Mouse (Mus musculus) layer of hippocampus, postnatal 25 days (tissue): ENCODE data around the gene Ydjc. TPM values are rescaled to one million over a fixed set of nuclear protein-coding genes. Genes with fewer than 3 reads are reported as not detected.

Experiments
- DNase-seq, 2 experiments: peaks; one replicate each; pipeline ENCODE4 v3.0.0; 2022; ENCODE audit warnings: mixed read lengths in 2 of 2, low spot score in 1 of 2; ENCODE audit errors: extremely low spot score in 1 of 2
- total RNA-seq, 2 experiments: library from RNA; stranded (reverse); gene quantifications; 2 replicates each; pipeline ENCODE4 v1.2.3; 2021

Ydjc gene
- total RNA-seq: 10 to 100 TPM; 27.7 to 31.8 TPM

GRCm38 (mm10) chr16:17144339-17144738, at the start of gene Ydjc:
Gene Ydjc, plus strand, starts transcription at chr16:17144621.
- no peak for DNase-seq

- DNase-seq: no peak
These were observed 47.5 kb upstream of the Ydjc start for GRCm38 (mm10) chr16:17096938-17097337.

- DNase-seq: no peak
These were observed 41.7 kb upstream of the Ydjc start for GRCm38 (mm10) chr16:17102630-17103220.

GRCm38 (mm10) chr16:17104600-17104999, 39.8 kb upstream of the Ydjc start:
- DNase-seq: no peak

DNA sequence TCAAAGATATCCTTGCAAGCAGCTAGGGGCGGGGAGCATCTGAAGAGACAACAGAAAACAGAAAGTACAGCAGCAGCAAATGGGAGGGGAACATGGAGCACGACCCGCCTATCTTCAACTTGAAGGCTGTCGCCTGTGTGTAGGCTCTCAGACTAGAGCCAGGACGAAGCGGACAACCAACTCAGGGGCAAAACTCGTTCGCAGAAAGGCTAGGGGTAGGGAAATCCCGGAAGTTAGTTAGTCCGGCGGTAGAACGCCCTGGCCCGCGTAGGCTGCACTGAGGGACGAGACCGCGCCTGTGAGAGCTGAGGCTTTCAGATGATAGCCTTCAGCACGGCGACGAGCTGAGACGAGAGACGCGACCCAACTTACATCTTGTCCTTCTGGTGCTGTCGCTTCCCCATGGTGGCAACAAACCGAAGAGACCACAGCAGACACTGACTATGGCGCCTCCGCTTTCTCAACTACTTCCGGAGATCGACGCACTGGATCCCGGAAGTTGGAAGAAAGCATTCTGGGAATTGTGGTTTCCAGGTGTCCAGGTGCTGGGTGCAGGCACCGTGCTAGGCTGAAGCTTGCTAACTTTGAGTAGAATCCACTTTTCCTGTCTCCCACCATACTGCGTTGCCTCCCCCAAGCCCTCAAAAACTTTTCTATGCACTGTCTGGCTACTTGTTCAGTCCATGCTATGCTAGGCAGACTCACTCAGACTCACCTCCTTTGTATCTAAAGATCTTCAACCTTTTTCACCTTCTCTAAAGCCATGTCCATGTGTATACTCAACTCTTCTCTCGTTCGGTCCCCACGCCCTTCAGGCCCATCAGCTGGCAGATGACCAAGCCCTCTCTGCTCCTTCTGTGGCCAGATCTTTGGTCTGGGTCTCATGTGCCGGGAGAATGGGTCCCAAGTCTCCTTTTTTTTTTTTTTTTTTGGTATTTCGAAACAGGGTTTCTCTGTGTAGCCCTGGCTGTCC, 33.4 kb upstream of the Ydjc start, which contains the start of gene Ppil2:
TSS of gene Ppil2 (minus strand) at position 487 of the 973 bp plus-strand sequence.
- DNase-seq: peak; percentile 43 to 56

DNA sequence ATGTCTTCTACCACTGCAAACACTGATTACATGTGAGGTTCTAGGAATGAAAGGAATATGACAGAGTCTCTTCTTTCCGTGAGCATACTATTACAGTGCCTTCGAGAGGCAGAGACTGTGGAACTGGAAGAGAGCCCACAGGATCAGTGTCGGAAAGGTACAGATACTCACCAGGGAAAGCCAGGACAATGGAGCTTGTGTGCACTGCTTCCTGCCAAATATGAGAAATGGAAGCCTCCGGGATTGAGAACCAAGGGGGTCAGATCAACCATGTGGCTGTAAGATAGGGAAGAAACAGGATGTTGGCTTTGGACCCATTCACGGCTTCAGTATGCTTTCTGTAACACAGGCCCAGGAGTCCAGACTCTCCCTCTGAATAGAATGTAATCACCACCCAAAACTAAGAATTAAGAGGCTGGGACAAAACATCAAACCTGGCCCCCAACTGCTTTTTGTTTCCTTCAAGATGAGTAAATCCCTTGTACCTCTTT, 27.1 kb upstream of the Ydjc start:
- no peak for DNase-seq

- DNase-seq: no peak
These were observed 22.9 kb upstream of the Ydjc start for GRCm38 (mm10) chr16:17121569-17121968.

- no peak for DNase-seq
These were observed 20.1 kb upstream of the Ydjc start for GRCm38 (mm10) chr16:17124119-17124870.

DNA sequence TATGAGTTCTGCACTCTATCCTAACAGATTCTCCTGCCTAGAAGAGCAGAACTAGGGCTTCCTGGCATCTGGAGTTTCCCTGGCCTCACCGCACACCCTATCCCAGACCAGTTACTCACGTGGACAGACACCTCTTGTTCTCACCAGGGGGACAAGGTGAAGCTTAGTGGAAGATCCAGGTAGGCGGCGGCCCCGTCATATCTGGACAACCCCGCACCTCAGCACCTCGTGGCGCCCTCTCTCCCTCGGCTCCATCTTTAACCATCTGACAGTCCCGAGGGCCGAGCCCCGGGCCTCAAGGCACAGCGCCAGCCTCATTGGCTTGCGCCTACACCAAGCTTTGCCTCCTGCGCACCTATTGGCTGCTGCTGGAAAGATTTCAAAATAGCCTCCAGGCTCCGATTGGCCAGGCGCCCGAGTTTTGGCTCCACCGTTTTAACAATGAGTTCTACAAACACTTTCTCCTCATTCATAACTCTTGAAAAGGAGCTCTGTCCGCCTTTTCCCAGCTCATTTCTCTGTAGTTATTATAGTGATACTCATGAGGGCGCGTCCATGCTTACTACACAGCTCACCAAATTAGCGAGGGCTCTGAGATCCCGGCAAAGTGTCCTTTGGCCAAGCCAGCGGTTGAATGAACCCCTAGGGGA, 19.4 kb upstream of the Ydjc start, which contains the start of gene 2610318N02Rik:
TSS of gene 2610318N02Rik (minus strand) at position 297 of the 650 bp plus-strand sequence.
- DNase-seq: peak in 1 of 2 experiments; percentile 54

DNA sequence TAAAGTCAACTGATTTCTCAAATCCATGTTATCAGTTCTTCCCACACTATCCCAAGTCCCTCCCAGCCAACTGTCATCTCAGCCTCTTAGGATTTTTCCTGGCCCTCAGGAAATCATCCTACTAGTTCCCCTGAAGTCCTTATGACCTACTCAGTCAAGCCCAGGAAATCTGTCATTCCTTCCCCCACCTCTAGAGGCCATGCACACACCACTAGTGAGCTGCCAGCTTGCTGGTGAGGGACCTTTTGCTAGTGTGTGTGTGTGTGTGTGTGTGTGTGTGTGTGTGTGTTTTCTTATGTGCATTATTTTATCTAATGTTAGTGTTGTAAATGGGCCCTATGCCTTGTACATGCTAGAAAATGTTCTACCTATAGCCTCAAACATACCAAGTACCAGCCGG, 17.1 kb upstream of the Ydjc start:
- peak in 1 of 2 experiments; percentile 40 for DNase-seq

GRCm38 (mm10) chr16:17131191-17132088, 13.0 kb upstream of the Ydjc start:
- DNase-seq: peak; percentile 15 to 17

DNA sequence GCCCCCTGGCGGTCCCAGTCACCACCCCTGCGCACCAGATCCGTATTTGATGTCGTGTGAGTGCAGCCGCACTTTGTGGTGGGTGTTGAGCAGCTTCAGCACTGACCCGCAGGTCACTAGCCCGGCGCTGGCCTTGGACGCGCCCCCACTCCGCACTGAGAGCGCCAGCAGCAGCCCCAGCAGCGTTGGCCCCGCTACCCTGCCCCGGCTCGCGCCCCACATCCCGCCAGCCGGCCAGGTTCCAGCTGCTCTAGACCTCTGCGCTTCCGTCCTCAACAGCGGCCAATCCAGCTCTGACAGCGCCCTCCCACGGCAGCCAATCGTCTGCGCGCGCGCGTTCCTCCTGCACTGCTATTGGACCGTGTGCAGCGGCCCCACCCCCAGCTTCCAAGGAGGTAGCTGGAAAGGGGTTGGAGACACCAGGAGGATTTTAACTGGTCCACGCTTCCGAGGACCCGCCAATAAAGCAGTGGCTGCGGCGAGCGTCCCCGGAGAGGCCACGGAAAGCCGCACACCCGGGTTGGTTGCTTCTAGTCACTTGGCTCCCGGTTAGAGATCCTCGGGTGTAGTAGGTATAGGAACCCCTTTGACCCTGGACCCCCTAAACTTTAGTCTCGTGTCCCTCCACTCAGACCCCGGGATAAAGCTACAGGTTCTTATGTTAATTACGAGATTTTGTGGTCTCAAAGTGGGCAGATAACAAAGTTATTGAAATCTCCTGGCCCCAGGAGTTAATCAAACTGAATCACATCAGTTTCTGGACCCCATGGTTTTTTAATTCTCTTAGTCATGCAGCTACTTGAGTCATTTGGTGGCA, 12.1 kb upstream of the Ydjc start, which contains the start of gene Sdf2l1:
TSS of gene Sdf2l1 (minus strand) at position 295 of the 817 bp plus-strand sequence.
- peak; percentile 94 to 95 for DNase-seq

DNA sequence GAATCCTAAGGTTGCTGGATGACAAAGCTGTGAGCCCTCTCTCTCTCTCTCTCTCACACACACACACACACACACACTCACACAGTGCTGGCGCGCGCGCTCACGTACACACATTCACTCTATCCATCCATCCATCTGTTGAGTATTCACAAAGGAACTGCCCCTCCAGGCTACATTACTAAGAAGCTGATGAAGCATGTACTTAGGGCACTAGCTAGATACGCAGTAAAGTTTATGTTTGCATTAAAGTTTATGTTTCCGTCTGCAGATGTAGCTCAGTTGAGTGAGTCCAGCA, 11.6 kb upstream of the Ydjc start:
- DNase-seq: no peak

GRCm38 (mm10) chr16:17137355-17137754, 7.1 kb upstream of the Ydjc start:
- DNase-seq: no peak

- DNase-seq: peak; percentile 63 to 68
These were observed 2.4 kb downstream of the Ydjc start, which contains the start of gene Ccdc116 for GRCm38 (mm10) chr16:17146772-17147235. Gene Ccdc116, minus strand, starts transcription at chr16:17147229.

DNA sequence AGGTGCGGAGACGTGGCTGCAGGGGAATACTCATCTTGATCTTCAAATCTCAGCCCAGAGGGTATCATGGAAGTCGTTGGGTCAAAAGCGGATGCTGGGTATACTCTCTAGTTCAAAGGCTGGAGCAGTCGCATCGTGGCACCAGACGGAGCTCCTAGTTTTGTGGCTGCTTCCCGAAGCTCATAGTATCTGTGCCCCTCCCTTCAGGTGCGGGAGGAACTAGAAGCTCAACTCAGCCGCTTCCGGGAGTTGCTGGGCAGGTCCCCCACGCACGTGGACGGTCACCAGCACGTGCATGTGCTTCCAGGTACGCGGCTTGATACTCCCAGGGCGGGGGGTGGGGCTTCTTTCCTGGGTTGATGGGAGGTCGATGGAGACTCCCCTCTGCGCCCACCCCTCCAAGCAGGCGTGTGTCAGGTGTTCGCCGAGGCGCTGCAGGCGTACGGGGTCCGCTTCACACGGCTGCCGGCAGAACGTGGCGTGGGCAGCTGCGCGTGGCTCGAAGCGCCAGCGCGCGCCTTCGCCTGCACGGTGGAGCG, 3.0 kb downstream of the Ydjc start:
- peak; percentile 10 to 22 for DNase-seq

GRCm38 (mm10) chr16:17148084-17148483, 3.7 kb downstream of the Ydjc start:
- no peak for DNase-seq
